Mouse (Mus musculus): ENCODE results near the gene Ccdc77. TPM values are rescaled to one million over a fixed set of nuclear protein-coding genes. Genes with fewer than 3 reads are reported as not detected.

Ccdc77 gene
- polyA plus RNA-seq, 1 experiment from 2014 or later = 29.5 TPM

GRCm38 (mm10) chr6:120362774-120363687 is 1.1 kb downstream of the Ccdc77 start:
- H3K9ac ChIP-seq (replicated peaks; ENCODE audit: low read length) = peak overlapping the region; percentile 91
- H3K27ac ChIP-seq (replicated peaks; ENCODE audit: low read depth, low read length) = peak overlapping the region; percentile 77
- no peaks in the 10 kb centered on the region for H3K9me3 ChIP-seq (replicated peaks; ENCODE audit: control insufficient read depth, low read length)
- H3K4me3 ChIP-seq (ENCODE audit: low read depth, low read length) = peak overlapping the region; percentile 98
- H3K4me1 ChIP-seq (ENCODE audit: control insufficient read depth, insufficient read depth, low read length) = no peaks in the 10 kb centered on the region; the same call in 1 of the 2 replicates
- DNase-seq (ENCODE audit: low spot score) (no peak), ATAC-seq (replicated peaks; ENCODE audit: insufficient number of reproducible peaks, low FRiP score, low TSS enrichment, low read depth) (no peak; the same call in 1 of the 2 replicates)
- H3K36me3 ChIP-seq (replicated peaks; ENCODE audit: control insufficient read depth, insufficient read depth, low read depth, low read length) = no peaks in the 10 kb centered on the region; the same call in 1 of the 2 replicates
- H3K4me2 ChIP-seq (ENCODE audit: low read depth, low read length) = peak overlapping the region; percentile 81
- 28% methylated on average over 15 of the region's 15 CpGs for WGBS
- H3K27me3 ChIP-seq (ENCODE audit: control insufficient read depth, insufficient read depth, low read length) = no peaks in the 10 kb centered on the region

DNA sequence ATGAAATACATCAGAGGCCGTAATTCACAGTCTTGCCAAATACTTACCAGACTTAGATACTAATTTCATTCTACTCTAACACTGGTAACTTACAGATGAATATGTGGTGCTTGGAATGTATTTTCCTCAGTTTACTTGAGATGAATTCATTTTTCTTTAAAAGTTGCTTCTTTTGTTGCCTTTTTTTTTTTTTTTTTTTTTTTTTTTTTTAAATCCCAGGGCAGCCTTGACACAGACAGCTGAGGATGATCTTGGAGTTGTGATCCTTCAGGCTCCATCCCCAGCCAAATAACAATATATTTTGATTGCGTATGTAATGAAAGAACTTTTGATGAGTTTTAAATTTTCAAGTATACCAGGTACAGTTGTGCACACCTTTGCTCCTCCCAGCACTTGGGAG is 2.0 kb downstream of the Ccdc77 start:
- Histone ChIP-seq H3K36me3 (replicated peaks; ENCODE audit: control insufficient read depth, insufficient read depth, low read depth, low read length) (no peaks in the 10 kb centered on the region), H3K4me3 (ENCODE audit: low read depth, low read length) (no peak overlapping the region), H3K27ac (replicated peaks; ENCODE audit: low read depth, low read length) (no peak overlapping the region), H3K9me3 (replicated peaks; ENCODE audit: control insufficient read depth, low read length) (no peaks in the 10 kb centered on the region), H3K4me1 (ENCODE audit: control insufficient read depth, insufficient read depth, low read length) (no peaks in the 10 kb centered on the region; the same call in 1 of the 2 replicates), H3K9ac (replicated peaks; ENCODE audit: low read length) (no peak overlapping the region), H3K4me2 (ENCODE audit: low read depth, low read length) (no peak overlapping the region), H3K27me3 (ENCODE audit: control insufficient read depth, insufficient read depth, low read length) (no peaks in the 10 kb centered on the region)
- DNase-seq (ENCODE audit: low spot score) (no peak), ATAC-seq (replicated peaks; ENCODE audit: insufficient number of reproducible peaks, low FRiP score, low TSS enrichment, low read depth) (no peak)
- WGBS = 95% methylated on average over 2 of the region's 2 CpGs

DNA sequence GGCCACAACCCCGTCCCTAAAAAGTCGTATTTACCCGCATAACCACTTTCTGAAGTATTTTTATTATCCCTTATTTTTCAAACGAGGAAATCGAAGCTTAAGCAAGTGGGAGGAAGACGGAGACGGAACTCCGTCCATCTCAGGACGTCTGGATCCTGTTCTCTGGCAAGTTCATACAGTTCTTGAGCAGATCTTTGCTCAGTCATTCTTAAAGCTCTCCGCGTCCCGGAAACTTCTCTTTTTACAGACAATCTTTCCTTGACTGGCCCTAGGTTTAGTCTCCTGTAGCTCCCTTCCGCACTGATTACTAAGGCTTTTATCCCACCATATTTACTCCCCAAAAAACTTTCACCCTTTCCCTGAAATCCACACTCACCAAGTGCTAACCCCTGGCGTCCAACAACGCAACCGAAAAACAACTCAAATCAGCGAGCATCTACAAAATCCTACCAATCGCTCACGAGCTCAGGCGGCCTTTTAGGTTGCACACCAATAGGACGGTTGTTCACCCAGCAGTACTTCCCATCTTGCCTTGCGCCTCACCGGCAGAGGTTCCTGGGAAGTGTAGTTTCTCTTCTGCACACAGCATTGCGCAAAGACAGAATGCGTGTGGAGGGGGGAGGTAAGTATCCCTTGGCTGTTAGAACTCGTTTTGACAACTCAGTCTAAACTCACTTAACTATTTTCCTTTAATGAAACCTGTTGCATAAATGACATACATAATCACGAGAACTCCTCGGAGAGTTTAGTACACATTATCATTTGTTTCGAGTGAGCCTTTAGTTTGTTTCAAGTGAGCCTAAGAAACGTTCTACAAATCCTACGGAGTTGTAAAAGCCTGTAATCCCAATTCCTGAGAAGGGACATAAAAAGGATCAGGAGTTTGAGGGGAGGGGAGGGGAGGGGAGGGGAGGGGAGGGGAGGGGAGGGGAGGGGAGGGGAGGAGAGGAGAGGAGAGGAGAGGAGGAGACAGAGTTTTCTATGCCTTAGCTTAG is 6.9 kb downstream of the Ccdc77 start:
- no peaks in the 10 kb centered on the region for H3K9me3 ChIP-seq (replicated peaks; ENCODE audit: control insufficient read depth, low read length)
- DNase-seq (ENCODE audit: low spot score) (peak; percentile 95), ATAC-seq (replicated peaks; ENCODE audit: insufficient number of reproducible peaks, low FRiP score, low TSS enrichment, low read depth) (peak; percentile 97)
- H3K27me3 ChIP-seq (ENCODE audit: control insufficient read depth, insufficient read depth, low read length) = no peaks in the 10 kb centered on the region
- peak overlapping the region; percentile 76 for H3K9ac ChIP-seq (replicated peaks; ENCODE audit: low read length)
- peak overlapping the region; percentile 72 for H3K27ac ChIP-seq (replicated peaks; ENCODE audit: low read depth, low read length)
- H3K4me3 ChIP-seq (ENCODE audit: low read depth, low read length) = peak overlapping the region; percentile 62
- no peaks in the 10 kb centered on the region for H3K4me1 ChIP-seq (ENCODE audit: control insufficient read depth, insufficient read depth, low read length)
- H3K36me3 ChIP-seq (replicated peaks; ENCODE audit: control insufficient read depth, insufficient read depth, low read depth, low read length) = no peaks in the 10 kb centered on the region; the same call in 1 of the 2 replicates
- WGBS = 1% methylated on average over 31 of the region's 31 CpGs
- H3K4me2 ChIP-seq (ENCODE audit: low read depth, low read length) = peak overlapping the region; percentile 57

GRCm38 (mm10) chr6:120356478-120356877 is 7.7 kb downstream of the Ccdc77 start:
- Histone ChIP-seq H3K27me3 (ENCODE audit: control insufficient read depth, insufficient read depth, low read length) (no peaks in the 10 kb centered on the region), H3K27ac (replicated peaks; ENCODE audit: low read depth, low read length) (peak overlapping the region; percentile 72; the same call in 1 of the 2 replicates), H3K36me3 (replicated peaks; ENCODE audit: control insufficient read depth, insufficient read depth, low read depth, low read length) (no peaks in the 10 kb centered on the region; the same call in 1 of the 2 replicates), H3K4me1 (ENCODE audit: control insufficient read depth, insufficient read depth, low read length) (no peaks in the 10 kb centered on the region), H3K9me3 (replicated peaks; ENCODE audit: control insufficient read depth, low read length) (no peaks in the 10 kb centered on the region), H3K4me3 (ENCODE audit: low read depth, low read length) (peak overlapping the region; percentile 62), H3K9ac (replicated peaks; ENCODE audit: low read length) (peak overlapping the region; percentile 76), H3K4me2 (ENCODE audit: low read depth, low read length) (peak overlapping the region; percentile 57)
- DNase-seq (ENCODE audit: low spot score) = no peak
- WGBS = 36% methylated on average over 5 of the region's 5 CpGs
- no peak for ATAC-seq (replicated peaks; ENCODE audit: insufficient number of reproducible peaks, low FRiP score, low TSS enrichment, low read depth)

GRCm38 (mm10) chr6:120349018-120349417 is 15.2 kb downstream of the Ccdc77 start:
- no peaks in the 10 kb centered on the region for H3K27me3 ChIP-seq (ENCODE audit: control insufficient read depth, insufficient read depth, low read length)
- DNase-seq (ENCODE audit: low spot score) (no peak), ATAC-seq (replicated peaks; ENCODE audit: insufficient number of reproducible peaks, low FRiP score, low TSS enrichment, low read depth) (no peak)
- 88% methylated on average over 3 of the region's 3 CpGs for WGBS
- H3K9me3 ChIP-seq (replicated peaks; ENCODE audit: control insufficient read depth, low read length) = no peaks in the 10 kb centered on the region
- H3K27ac ChIP-seq (replicated peaks; ENCODE audit: low read depth, low read length) = no peak overlapping the region
- no peaks in the 10 kb centered on the region for H3K4me1 ChIP-seq (ENCODE audit: control insufficient read depth, insufficient read depth, low read length)
- no peak overlapping the region for H3K9ac ChIP-seq (replicated peaks; ENCODE audit: low read length)
- no peak overlapping the region for H3K4me2 ChIP-seq (ENCODE audit: low read depth, low read length)
- no peak overlapping the region for H3K4me3 ChIP-seq (ENCODE audit: low read depth, low read length)
- peaks cover 8% of the 10 kb centered on the region for H3K36me3 ChIP-seq (replicated peaks; ENCODE audit: control insufficient read depth, insufficient read depth, low read depth, low read length)

DNA sequence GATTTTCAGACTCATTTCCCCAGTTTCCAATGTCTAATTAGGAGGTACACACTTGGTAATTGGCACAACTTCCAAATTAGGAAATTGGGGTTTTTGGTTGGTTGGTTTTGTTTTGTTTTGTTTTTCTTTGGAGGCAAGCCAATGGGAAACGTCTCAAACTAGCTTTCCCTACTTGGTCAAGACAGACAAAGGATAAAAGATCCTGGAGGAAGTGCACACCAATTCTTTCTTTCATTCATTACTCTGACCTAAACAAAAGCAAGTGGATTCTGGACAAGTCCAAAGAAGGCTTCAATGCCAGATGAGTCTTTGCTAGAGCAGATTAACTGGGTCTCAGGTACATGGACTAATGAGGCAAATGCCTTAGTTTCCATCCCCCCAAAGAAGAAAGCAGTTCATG is 20.2 kb downstream of the Ccdc77 start:
- no peak overlapping the region for H3K4me3 ChIP-seq (ENCODE audit: low read depth, low read length)
- no peak overlapping the region for H3K4me2 ChIP-seq (ENCODE audit: low read depth, low read length)
- no peaks in the 10 kb centered on the region for H3K9me3 ChIP-seq (replicated peaks; ENCODE audit: control insufficient read depth, low read length)
- no peaks in the 10 kb centered on the region for H3K4me1 ChIP-seq (ENCODE audit: control insufficient read depth, insufficient read depth, low read length)
- ATAC-seq (replicated peaks; ENCODE audit: insufficient number of reproducible peaks, low FRiP score, low TSS enrichment, low read depth) (no peak), DNase-seq (ENCODE audit: low spot score) (no peak)
- no peaks in the 10 kb centered on the region for H3K27me3 ChIP-seq (ENCODE audit: control insufficient read depth, insufficient read depth, low read length)
- no peak overlapping the region for H3K9ac ChIP-seq (replicated peaks; ENCODE audit: low read length)
- peaks cover 8% of the 10 kb centered on the region for H3K36me3 ChIP-seq (replicated peaks; ENCODE audit: control insufficient read depth, insufficient read depth, low read depth, low read length)
- H3K27ac ChIP-seq (replicated peaks; ENCODE audit: low read depth, low read length) = no peak overlapping the region
- 74% methylated on average over 1 of the region's 1 CpGs for WGBS

DNA sequence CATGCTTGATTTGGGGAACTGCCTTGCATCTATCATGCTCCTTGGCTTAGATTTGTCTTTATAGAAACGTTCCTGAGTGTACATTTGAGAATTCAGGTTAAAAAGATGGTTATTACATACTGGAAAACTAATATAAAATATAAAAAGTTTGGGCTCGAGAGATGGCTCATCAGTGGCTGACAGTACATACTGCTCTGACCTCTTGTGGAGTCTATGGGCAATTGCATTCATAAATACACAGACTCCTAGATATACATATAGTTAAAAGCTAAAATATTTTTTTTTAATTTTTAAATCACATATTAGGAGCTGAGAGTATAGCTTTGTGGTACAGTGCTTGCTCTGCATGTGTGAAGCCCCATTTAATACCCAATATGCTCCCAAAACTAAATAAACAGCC is 31.8 kb downstream of the Ccdc77 start:
- Histone ChIP-seq H3K9ac (replicated peaks; ENCODE audit: low read length) (no peak overlapping the region), H3K4me3 (ENCODE audit: low read depth, low read length) (no peak overlapping the region), H3K27me3 (ENCODE audit: control insufficient read depth, insufficient read depth, low read length) (no peaks in the 10 kb centered on the region), H3K9me3 (replicated peaks; ENCODE audit: control insufficient read depth, low read length) (no peaks in the 10 kb centered on the region), H3K4me1 (ENCODE audit: control insufficient read depth, insufficient read depth, low read length) (no peaks in the 10 kb centered on the region), H3K4me2 (ENCODE audit: low read depth, low read length) (no peak overlapping the region), H3K27ac (replicated peaks; ENCODE audit: low read depth, low read length) (no peak overlapping the region), H3K36me3 (replicated peaks; ENCODE audit: control insufficient read depth, insufficient read depth, low read depth, low read length) (no peaks in the 10 kb centered on the region)
- 83% methylated on average over 2 of the region's 2 CpGs for WGBS
- ATAC-seq (replicated peaks; ENCODE audit: insufficient number of reproducible peaks, low FRiP score, low TSS enrichment, low read depth) = no peak
- no peak for DNase-seq (ENCODE audit: low spot score)
